Mouse (Mus musculus) kidney, postnatal 0 days (tissue): Measurements from ENCODE around the gene Edn2. TPM values are rescaled to one million over a fixed set of nuclear protein-coding genes. Genes with fewer than 3 reads are reported as not detected.

Experiments used
- ATAC-seq: fragments of 200-750 bp; cut with Nextera tagmentation; replicated peaks from 2 replicates; pipeline ENCODE4 v1.8.0; 2017; ENCODE audit warnings: low read depth, moderate number of reproducible peaks, moderate TSS enrichment, moderate library complexity; ENCODE audit not compliant: low FRiP score
- DNase-seq: peaks from one replicate; pipeline ENCODE4 v3.0.0-alpha.2; 2016; ENCODE audit warnings: low spot score
- H3K27ac ChIP-seq: fragments of 300-500 bp; sonication (generic); 2 replicates; pipeline ENCODE4 v1.5.1; 2014; ENCODE audit warnings: mild to moderate bottlenecking
- H3K27me3 ChIP-seq: fragments of 300-500 bp; sonication (generic); 2 replicates; pipeline ENCODE4 v1.6.1; 2014; ENCODE audit warnings: low read length, mixed read lengths; ENCODE audit not compliant: insufficient read depth
- H3K36me3 ChIP-seq: fragments of 300-500 bp; sonication (generic); 2 replicates; pipeline ENCODE4 v1.6.1; 2014; ENCODE audit warnings: low read length, mixed read lengths; ENCODE audit not compliant: insufficient read depth
- H3K4me1 ChIP-seq: fragments of 300-500 bp; sonication (generic); replicated peaks from 2 replicates; pipeline ENCODE4 v1.6.1; 2014; ENCODE audit warnings: antibody characterized with exemption, low read length, mixed read lengths; ENCODE audit not compliant: insufficient read depth
- H3K4me2 ChIP-seq: fragments of 300-500 bp; sonication (generic); 2 replicates; pipeline ENCODE4 v1.6.1; 2014; ENCODE audit warnings: mild to moderate bottlenecking, low read length, moderate library complexity, mixed read lengths
- H3K4me3 ChIP-seq: fragments of 300-500 bp; sonication (generic); replicated peaks from 2 replicates; pipeline ENCODE4 v1.5.1; 2014; ENCODE audit warnings: low read depth, low read length
- H3K9ac ChIP-seq: fragments of 300-500 bp; sonication (generic); 2 replicates; pipeline ENCODE4 v1.6.1; 2014; ENCODE audit warnings: low read depth, low read length
- H3K9me3 ChIP-seq: fragments of 300-500 bp; sonication (generic); replicated peaks from 2 replicates; pipeline ENCODE4 v1.6.1; 2016; ENCODE audit warnings: low read length, inconsistent platforms, mixed read lengths
- CTCF ChIP-seq: IDR thresholded peaks from 2 replicates; pipeline ENCODE4 v1.5.1; 2016; ENCODE audit warnings: antibody characterized with exemption, low read depth, mild to moderate bottlenecking, moderate library complexity
- WGBS: fragments of 180-500 bp; shearing (Covaris S2); extraction: QIAGEN DNeasy Blood & Tissue Kit; methylation state at CpG from one replicate; pipeline ENCODE4 v1.1.7; 2014; 5-methylcytosine and 5-hydroxymethylcytosine counted together
- polyA plus RNA-seq: library from polyadenylated mRNA; unstranded; fragments of >200 nt; fragmentation: Nextera tagmentation; extraction: Ambion mirVana; gene quantifications from 2 replicates; pipeline ENCODE4 v1.2.1, GENCODE M21; 2015

Edn2 gene
- polyA plus RNA-seq = 0.09 TPM in 1 of 2 replicates, not detected in the other

- WGBS = 36% methylated on average over 26 of the region's 29 CpGs
- Histone ChIP-seq H3K9ac (no peak within 1 kb of the TSS), H3K9me3 (no peaks in the 10 kb centered on the region), H3K4me3 (no peak within 1 kb of the TSS), H3K4me2 (peak within 1 kb of the TSS; percentile 26), H3K36me3 (no peaks in the 10 kb centered on the region), H3K4me1 (0 out of 2 replicates have a peak, but pooled peaks cover 4% of the 10 kb centered on the region), H3K27ac (no peak within 1 kb of the TSS), H3K27me3 (no peaks in the 10 kb centered on the region)
- DNase-seq (peak; percentile 58), ATAC-seq (peak; percentile 79)
- TF ChIP-seq CTCF = peak; percentile 22; the same call in 1 of the 2 replicates
Measured at GRCm38 (mm10) chr4:120161166-120161949, at the start of gene Edn2. TSS of gene Edn2 (plus strand) at chr4:120161206.

- Histone ChIP-seq H3K9me3 (no peaks in the 10 kb centered on the region), H3K4me1 (no peaks in the 10 kb centered on the region), H3K36me3 (no peaks in the 10 kb centered on the region), H3K27ac (no peak overlapping the region), H3K9ac (no peak overlapping the region), H3K4me2 (no peak overlapping the region), H3K4me3 (no peak overlapping the region), H3K27me3 (no peaks in the 10 kb centered on the region)
- no peak for ATAC-seq
- 84% methylated on average over 3 of the region's 3 CpGs for WGBS
- TF ChIP-seq CTCF = no peak
- DNase-seq = no peak
Measured at GRCm38 (mm10) chr4:120115516-120115915, 45.5 kb upstream of the Edn2 start.

- DNase-seq (no peak), ATAC-seq (no peak)
- no peak overlapping the region for H3K27ac ChIP-seq
- no peaks in the 10 kb centered on the region for H3K9me3 ChIP-seq
- H3K4me1 ChIP-seq = no peaks in the 10 kb centered on the region
- WGBS = 77% methylated on average over 1 of the region's 1 CpGs
- no peaks in the 10 kb centered on the region for H3K36me3 ChIP-seq
- H3K9ac ChIP-seq = no peak overlapping the region
- no peak for TF ChIP-seq CTCF
- no peak overlapping the region for H3K4me3 ChIP-seq
- no peak overlapping the region for H3K4me2 ChIP-seq
- H3K27me3 ChIP-seq = no peaks in the 10 kb centered on the region
Measured at GRCm38 (mm10) chr4:120116312-120116711, 44.7 kb upstream of the Edn2 start.

GRCm38 (mm10) chr4:120120276-120120675, 40.7 kb upstream of the Edn2 start:
- H3K9me3 ChIP-seq = no peaks in the 10 kb centered on the region
- no peaks in the 10 kb centered on the region for H3K36me3 ChIP-seq
- H3K4me3 ChIP-seq = no peak overlapping the region
- 29% methylated on average over 8 of the region's 8 CpGs for WGBS
- H3K27me3 ChIP-seq = no peaks in the 10 kb centered on the region
- DNase-seq = peak; percentile 58
- no peaks in the 10 kb centered on the region for H3K4me1 ChIP-seq
- no peak overlapping the region for H3K27ac ChIP-seq
- TF ChIP-seq CTCF = peak; percentile 89
- H3K9ac ChIP-seq = no peak overlapping the region
- no peak for ATAC-seq
- H3K4me2 ChIP-seq = no peak overlapping the region

- H3K9ac ChIP-seq = no peak overlapping the region
- no peak for ATAC-seq
- TF ChIP-seq CTCF = no peak
- no peaks in the 10 kb centered on the region for H3K4me1 ChIP-seq
- H3K27me3 ChIP-seq = no peaks in the 10 kb centered on the region
- H3K4me2 ChIP-seq = no peak overlapping the region
- 87% methylated on average over 6 of the region's 6 CpGs for WGBS
- no peaks in the 10 kb centered on the region for H3K9me3 ChIP-seq
- no peak for DNase-seq
- no peak overlapping the region for H3K4me3 ChIP-seq
- no peaks in the 10 kb centered on the region for H3K36me3 ChIP-seq
- H3K27ac ChIP-seq = no peak overlapping the region
Measured at GRCm38 (mm10) chr4:120124656-120125055, 36.4 kb upstream of the Edn2 start.

GRCm38 (mm10) chr4:120126047-120126446, 35.0 kb upstream of the Edn2 start:
- ATAC-seq (no peak), DNase-seq (no peak)
- Histone ChIP-seq H3K4me2 (no peak overlapping the region), H3K4me1 (no peaks in the 10 kb centered on the region), H3K36me3 (no peaks in the 10 kb centered on the region), H3K27ac (no peak overlapping the region), H3K27me3 (no peaks in the 10 kb centered on the region), H3K9ac (no peak overlapping the region), H3K4me3 (no peak overlapping the region), H3K9me3 (no peaks in the 10 kb centered on the region)
- no peak for TF ChIP-seq CTCF
- WGBS = 83% methylated on average over 6 of the region's 6 CpGs

GRCm38 (mm10) chr4:120127333-120127732, 33.7 kb upstream of the Edn2 start:
- Histone ChIP-seq H3K4me3 (no peak overlapping the region), H3K4me2 (no peak overlapping the region), H3K36me3 (no peaks in the 10 kb centered on the region), H3K27ac (no peak overlapping the region), H3K9ac (no peak overlapping the region), H3K4me1 (no peaks in the 10 kb centered on the region), H3K27me3 (no peaks in the 10 kb centered on the region), H3K9me3 (no peaks in the 10 kb centered on the region)
- no peak for TF ChIP-seq CTCF
- no peak for DNase-seq
- no peak for ATAC-seq
- WGBS = 73% methylated on average over 3 of the region's 3 CpGs
